17 mouse cellular contexts compared by ENCODE assay signal in genomic region chr3:96039857-96040662, GRCm38 (mm10). TPM values are rescaled to one million over a fixed set of nuclear protein-coding genes. Genes with fewer than 3 reads are reported as not detected.
A peak's percentile ranks its signal among the peaks of the same experiment; 100 is the strongest.
DNase-seq lines count a peak whose midpoint lies in the region; ATAC-seq and TF ChIP-seq lines count a peak whose summit lies in the region.
"Had no signal": no experiment of that assay in that cellular context is flagged by ENCODE, and none has a peak within 500 bp of the region (broad histone marks: within the 10 kb centered on the region; RNA-seq: fewer than 3 reads in every experiment).

No protein-coding gene starts in this region.

- H3K4me3 ChIP-seq in left cerebral cortex, adult 2 months, result no peak overlapping the region
- H3K4me3 ChIP-seq in thymus, adult 2 months (ENCODE audit: control insufficient read depth, insufficient read depth, low read length), result no peak overlapping the region
- H3K4me3 ChIP-seq: heart, embryonic 12.5 days; hindbrain, embryonic 13.5 days; intestine, embryonic 15.5 days; limb, embryonic 15.5 days; liver, embryonic 15.5 days had no signal

- TF ChIP-seq POLR2A in thymus, adult 2 months (IDR thresholded peaks at IDR 0.05; ENCODE audit: control insufficient read depth, extremely low read depth, insufficient read depth, low read length, poor library complexity), result no peak

- DNase-seq in heart, adult 11 months, result peak; percentile 68
- DNase-seq in heart, adult 9 months (ENCODE audit: low spot score in 2 of 2), result no peak
- DNase-seq in left cerebral cortex, adult 2 months (ENCODE audit: extremely low spot score in 1 of 2, low spot score in 2 of 2), result no peak
- DNase-seq in left cerebral cortex, adult 11 months (ENCODE audit: low spot score), result no peak
- DNase-seq in thymus, adult 2 months, result no peak
- DNase-seq in thymus, postnatal 25 days, result no peak
- no peak for DNase-seq in ovary, postnatal 10 days (ENCODE audit: low spot score)
- DNase-seq: cerebellum, adult 8-10 months; heart, postnatal 14 days; kidney, postnatal 14 days had no signal

- intact Hi-C loops in left cerebral cortex, adult 2 months (cut with DNase I), result loop anchor here (5.0 kb wide), 1 partner anchor 38 kb away; no protein-coding TSS in a partner anchor

- H3K4me1 ChIP-seq in thymus, adult 2 months (replicated peaks; ENCODE audit: control insufficient read depth, insufficient read depth, low read length), result peaks cover 9% of the 10 kb centered on the region
- H3K4me1 ChIP-seq: hindbrain, embryonic 13.5 days; intestine, embryonic 15.5 days; limb, embryonic 15.5 days; liver, embryonic 15.5 days had no signal

- TF ChIP-seq CTCF in left cerebral cortex, adult 2 months (IDR thresholded peaks at IDR 0.05), result no peak
- no peak for TF ChIP-seq CTCF in thymus, adult 2 months (IDR thresholded peaks at IDR 0.05; ENCODE audit: borderline replicate concordance, control insufficient read depth, extremely low read depth, insufficient read depth, low read length, poor library complexity)

- 61% methylated on average over 9 of the region's 9 CpGs for WGBS in thymus, adult 2 months

- peak overlapping the region; percentile 83 for H3K27ac ChIP-seq in left cerebral cortex, adult 2 months
- H3K27ac ChIP-seq in thymus, adult 2 months (ENCODE audit: control insufficient read depth, insufficient read depth, low read length), result peak overlapping the region; percentile 69
- H3K27ac ChIP-seq: hindbrain, embryonic 13.5 days; intestine, embryonic 15.5 days; limb, embryonic 15.5 days; liver, embryonic 15.5 days had no signal

- ATAC-seq in inflammation-experienced regulatory T-cells, adult 6 months, result peak; percentile 80
- ATAC-seq: forebrain, embryonic 14.5 days; intestine, embryonic 15.5 days had no signal

- peaks cover under 1% of the 10 kb centered on the region; the same call in 1 of the 2 replicates for H3K36me3 ChIP-seq in thymus, adult 2 months (ENCODE audit: control insufficient read depth, insufficient read depth, low read length)
- H3K36me3 ChIP-seq: limb, embryonic 15.5 days had no signal

- no peaks in the 10 kb centered on the region for H3K27me3 ChIP-seq in thymus, adult 2 months (ENCODE audit: control insufficient read depth, insufficient read depth, low read length)
- H3K27me3 ChIP-seq: heart, embryonic 12.5 days; hindbrain, embryonic 13.5 days; intestine, embryonic 15.5 days; limb, embryonic 15.5 days; liver, embryonic 15.5 days had no signal

RNA-seq across cellular contexts. Expression of gene Vps45, which starts 18.2 kb away (rescaled TPM):
- 10 to 100 TPM; 38.3 to 45.9 TPM for total RNA-seq in left cerebral cortex, adult 2 months (2021)
- 5.8 and 7.5 TPM in 2 replicates for polyA plus RNA-seq in thymus, adult 2 months (2012; rRNA removed)
- 10 to 100 TPM; 21.2 to 23.9 (median 23.9) TPM for polyA plus RNA-seq in inflammation-experienced regulatory T-cells, adult 6 months (2017; shearing (Covaris generic))

RNA-seq across cellular contexts. Expression of gene Plekho1, which starts 44.3 kb away (rescaled TPM):
- total RNA-seq in left cerebral cortex, adult 2 months (2021), result 10 to 100 TPM; 73.5 to 86.9 TPM
- 65.8 and 73.9 TPM in 2 replicates for polyA plus RNA-seq in thymus, adult 2 months (2012; rRNA removed)
- polyA plus RNA-seq in inflammation-experienced regulatory T-cells, adult 6 months (2017; shearing (Covaris generic)), result 10 to 100 TPM; 10.3 to 27.1 (median 15.9) TPM
